Mouse (Mus musculus) spleen, postnatal 4 days (tissue): ENCODE measurements around the gene Akap17b.
"Not testable (repeated sequence)": the region's sequence is repeated elsewhere in the genome, so short reads cannot be mapped to it uniquely, and the experiment has no call there.

Experiments used
- DNase-seq, 2 experiments: peaks; one replicate each; pipeline ENCODE4 v3.0.0; 2022; ENCODE audit warnings: low spot score in 2 of 2

The Akap17b gene

GRCm38 (mm10) chrX:36644657-36645551 lies at the start of gene Akap17b:
Akap17b (minus strand) TSS chrX:36645395.
- DNase-seq, result peak; percentile 79 to 84

DNA sequence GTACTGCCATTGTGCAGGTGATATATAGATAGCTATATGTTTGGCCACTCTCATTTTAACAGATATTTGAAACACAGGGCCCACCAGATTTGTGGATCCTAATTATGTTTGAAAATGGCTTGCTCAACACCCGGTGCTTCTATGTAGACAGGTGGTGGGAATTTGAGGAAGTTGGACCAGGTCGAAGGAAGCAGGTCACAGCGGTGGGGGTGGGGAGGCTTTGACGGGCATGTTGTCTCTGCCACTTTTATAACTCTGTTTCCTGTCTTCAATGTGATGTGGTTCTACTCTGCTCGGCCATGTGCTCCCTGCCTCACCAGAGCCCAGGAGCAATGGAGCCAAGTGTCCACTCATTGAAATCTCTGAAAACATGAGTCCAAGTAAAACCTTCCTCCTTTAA lies 46.2 kb upstream of the Akap17b start:
- DNase-seq, result no peak

DNA sequence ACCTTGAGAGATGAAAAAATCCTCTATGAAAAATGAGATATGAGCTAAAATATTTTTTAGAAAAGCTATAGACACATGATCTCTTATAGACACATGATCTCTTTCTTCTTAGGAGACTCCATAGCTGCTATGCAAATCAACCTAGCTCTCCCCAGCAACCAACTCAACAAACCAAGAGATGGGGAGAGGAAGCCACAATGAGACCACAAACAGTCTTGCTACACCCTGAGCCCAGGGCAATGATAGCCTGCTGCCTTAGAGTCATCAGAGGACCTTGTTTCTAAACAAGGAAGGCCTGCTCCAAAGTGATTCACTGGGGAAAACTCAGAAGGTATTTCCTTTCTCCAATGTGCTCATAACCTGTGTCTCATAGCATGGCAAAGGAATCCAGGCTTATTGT lies 44.5 kb upstream of the Akap17b start:
- DNase-seq, result no peak

GRCm38 (mm10) chrX:36676836-36677235 lies 31.6 kb upstream of the Akap17b start:
- DNase-seq, result no peak

DNA sequence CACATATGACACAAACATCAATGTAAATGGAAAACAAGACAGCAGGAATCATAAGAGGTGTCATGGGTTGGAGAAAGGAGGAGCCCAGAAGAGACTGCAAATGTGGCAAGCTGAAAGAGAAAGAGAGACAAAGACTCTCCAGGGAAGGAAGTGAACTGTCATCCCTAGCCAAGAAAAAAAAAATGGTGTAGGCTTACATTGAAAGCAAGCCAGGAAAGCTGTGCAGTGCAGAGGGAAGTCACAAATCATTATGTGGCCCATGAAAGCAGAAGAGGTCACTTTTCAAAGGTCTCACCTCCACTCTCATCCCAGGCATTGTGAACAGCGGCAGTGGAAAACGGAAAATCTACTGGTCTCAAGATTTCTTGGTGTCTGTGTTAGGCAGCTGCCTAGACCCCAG lies 27.5 kb upstream of the Akap17b start:
- no peak for DNase-seq

DNA sequence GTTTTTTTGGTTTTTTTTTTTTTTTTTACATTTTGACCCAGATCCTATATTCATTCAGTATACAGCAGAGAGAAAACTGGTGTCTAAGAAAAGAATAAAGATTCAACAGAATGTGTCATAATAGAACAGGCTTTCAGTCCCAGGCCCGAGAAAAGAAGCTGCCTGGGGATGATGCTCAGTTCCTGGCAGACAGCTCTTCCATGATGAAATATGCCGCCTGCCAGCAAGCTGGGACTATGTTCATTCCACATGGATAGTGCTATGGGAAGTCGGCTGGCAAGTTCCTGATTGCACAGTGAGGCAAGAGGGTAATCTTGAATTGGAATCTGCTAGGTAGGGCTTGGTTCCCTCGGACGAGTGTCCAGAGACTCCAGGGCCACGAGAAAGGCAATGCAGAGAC lies 5.1 kb downstream of the Akap17b start:
- no peak for DNase-seq

DNA sequence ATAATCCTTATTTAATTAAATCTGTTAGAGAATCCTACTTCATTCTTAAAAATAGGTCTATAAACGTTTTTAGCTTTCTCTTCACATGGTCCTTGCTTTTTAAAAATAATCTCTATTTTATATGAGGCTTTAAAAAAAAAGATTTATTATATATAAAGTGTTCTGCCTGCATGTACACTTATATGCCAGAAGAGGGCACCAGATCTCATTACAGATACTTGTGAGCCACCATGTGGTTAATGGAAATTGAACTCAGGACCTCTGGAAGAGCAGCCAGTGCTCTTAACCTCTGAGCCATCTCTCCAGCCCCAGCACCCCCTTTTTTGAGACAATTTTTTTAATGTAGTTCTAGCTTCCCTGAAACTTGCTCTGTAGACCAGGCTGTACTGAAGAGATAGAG lies 14.4 kb downstream of the Akap17b start:
- DNase-seq, result no peak

- DNase-seq, result no peak
Measured at GRCm38 (mm10) chrX:36628102-36628501, 17.1 kb downstream of the Akap17b start.

- DNase-seq, result no peak
Measured at GRCm38 (mm10) chrX:36609117-36609516, 36.1 kb downstream of the Akap17b start.

DNA sequence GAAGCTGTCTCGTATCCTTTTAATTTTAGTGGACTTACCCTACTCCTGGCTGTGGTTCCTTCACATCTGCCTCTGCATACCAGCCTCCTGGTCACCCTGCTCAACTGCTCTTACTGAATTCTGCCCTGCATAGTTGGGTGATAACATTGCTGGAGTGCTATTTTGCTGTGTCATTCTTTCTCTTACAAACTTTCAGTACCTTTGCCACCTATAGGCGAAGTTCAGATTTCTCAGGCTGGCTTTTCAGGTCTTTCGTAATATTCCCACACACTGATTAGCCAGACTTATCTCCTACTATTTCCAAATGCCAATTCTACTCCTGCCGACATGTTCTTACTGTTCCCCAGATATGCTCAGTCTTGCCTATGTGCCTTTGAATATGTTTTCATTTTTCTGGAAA lies 41.2 kb downstream of the Akap17b start:
- DNase-seq, result no peak

GRCm38 (mm10) chrX:36602926-36603325 lies 42.3 kb downstream of the Akap17b start:
- DNase-seq, result no peak

DNA sequence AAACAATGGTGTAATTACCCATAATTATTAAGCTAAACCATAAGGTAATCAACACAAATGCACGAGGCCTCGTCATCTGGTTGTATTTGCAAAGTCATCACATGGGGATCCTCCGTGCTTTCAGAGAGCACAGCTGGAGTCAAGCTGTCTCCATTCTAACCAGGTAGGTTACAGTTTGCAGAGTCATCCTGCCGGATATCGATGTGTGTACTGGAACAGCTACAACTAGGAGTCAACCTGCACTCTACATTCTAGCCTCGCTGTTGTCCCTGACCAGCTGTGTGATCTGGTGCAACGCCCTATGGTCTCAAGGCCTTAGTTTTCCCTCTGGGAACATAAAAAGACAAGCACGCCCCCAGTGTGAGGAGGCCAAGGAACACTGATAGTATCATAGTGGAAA lies 45.1 kb downstream of the Akap17b start:
- no peak for DNase-seq

DNA sequence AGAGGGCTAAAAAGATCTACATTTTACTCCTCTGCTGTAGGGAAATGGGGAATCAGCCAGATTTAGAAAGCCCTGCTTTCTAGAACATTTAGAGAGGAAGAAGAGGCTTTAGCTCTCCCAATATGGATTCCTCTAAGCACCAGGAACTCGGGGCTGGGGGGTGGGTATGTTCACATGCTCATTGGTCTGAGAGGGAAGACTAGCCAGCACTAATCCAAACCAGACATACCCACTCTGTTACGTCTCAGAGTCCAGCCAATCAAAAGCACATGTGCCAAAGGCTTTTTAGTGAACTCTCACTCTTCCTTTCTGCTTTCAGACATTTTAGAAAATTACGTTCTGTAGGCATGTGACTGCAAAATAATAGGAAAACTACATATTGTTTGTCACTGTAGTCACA lies 45.5 kb downstream of the Akap17b start:
- no peak for DNase-seq

- DNase-seq, result peak in 1 of 2 experiments; percentile 11
Measured at GRCm38 (mm10) chrX:36598861-36599344, 46.3 kb downstream of the Akap17b start.

DNA sequence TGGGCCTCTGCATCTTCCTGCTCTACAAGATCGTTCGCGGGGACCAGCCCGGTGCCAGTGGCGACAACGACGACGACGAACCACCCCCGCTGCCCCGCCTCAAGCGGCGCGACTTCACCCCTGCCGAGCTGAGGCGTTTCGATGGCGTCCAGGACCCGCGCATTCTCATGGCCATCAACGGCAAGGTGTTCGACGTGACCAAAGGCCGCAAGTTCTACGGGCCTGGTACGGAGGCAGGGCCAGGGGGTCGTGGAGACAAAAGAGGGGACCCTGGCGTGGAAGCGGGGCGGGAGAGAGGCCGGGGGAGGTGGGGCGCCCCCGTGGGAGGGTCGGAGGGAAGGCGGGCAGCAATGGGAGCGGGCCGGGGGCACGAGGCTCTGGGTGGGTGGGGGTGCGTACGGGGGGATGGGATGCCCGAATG lies 46.8 kb downstream of the Akap17b start:
- no peak for DNase-seq

- peak; percentile 81 to 91 for DNase-seq
Measured at GRCm38 (mm10) chrX:36597707-36598389, 47.3 kb downstream of the Akap17b start, which contains the start of gene Pgrmc1. Pgrmc1 (plus strand) TSS chrX:36598206.

- DNase-seq, result not testable (repeated sequence)
Measured at GRCm38 (mm10) chrX:36596483-36597120, 48.6 kb downstream of the Akap17b start.

DNA sequence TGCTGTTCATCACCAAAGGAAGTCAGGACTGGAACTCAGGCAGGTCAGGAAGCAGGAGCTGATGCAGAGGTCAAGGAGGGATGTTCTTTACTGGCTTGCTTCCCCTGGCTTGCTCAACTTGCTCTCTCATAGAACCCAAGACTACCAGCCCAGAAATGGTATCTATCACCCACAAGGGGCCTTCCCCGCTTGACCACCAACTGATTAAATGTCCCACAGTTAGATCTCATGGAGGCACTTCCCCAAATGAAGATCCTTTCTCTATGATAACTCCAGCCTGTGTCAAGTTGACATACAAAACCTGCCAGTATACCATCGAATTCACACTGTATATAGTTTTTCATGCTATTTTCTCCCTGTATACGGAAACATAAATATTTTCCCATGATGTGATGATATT lies 49.9 kb downstream of the Akap17b start:
- no peak for DNase-seq

DNA sequence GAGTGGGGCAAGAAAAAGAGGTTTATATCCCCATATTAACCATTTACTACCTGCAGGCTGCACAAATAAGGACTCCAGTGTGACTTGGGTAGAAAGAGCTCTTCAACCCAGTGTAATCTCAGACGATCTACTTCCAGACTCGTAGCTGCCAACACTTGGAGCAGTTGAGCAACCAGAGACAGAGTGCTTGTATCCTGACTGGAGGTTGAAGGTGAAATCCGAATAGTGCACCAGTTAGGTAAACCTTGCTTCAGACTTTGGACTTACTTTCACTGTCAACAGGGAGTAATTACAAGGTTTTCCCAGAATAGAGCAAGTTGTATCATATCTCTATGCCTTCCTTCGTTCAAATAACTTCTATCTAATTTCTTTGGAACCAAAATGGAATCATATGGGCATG lies 53.7 kb downstream of the Akap17b start:
- DNase-seq, result no peak

GRCm38 (mm10) chrX:36591120-36591519 lies 54.1 kb downstream of the Akap17b start:
- DNase-seq, result no peak

DNA sequence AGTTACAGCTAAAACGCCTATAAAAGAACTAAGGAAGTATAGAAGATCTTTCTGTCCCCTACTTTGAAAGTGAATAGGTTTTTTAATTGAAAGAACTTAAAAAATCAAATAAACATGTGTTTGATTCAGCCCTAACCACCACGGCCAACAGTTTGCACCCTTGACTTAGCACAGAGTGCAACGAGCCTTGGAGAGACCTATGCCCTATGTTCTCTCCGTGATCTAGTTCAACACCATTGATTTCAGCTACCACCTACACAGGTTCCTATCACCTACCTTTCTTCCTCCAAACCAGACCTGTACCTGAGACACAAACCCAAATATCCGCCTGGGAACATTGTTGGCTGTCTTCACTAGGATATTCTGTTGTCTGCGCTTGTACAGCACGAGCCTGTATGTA lies 54.9 kb downstream of the Akap17b start:
- DNase-seq, result no peak
